Mouse (Mus musculus) embryonic stem cell, embryonic (primary cell): ENCODE results near the gene Myo18a.

Experiments
- CTCF ChIA-PET, 4 experiments: fragments of 300-600 bp in 2 of 4; fragments of 350-600 bp in 2 of 4; sonication (Branson Sonifier 250); formaldehyde crosslinking; loops; one replicate each; lab custom pipeline; 2022; ENCODE audit warnings: inconsistent platforms in 2 of 4; lab: Charles Lee
- POLR2A ChIA-PET, 4 experiments: fragments of 300-600 bp in 2 of 4; fragments of 350-600 bp in 2 of 4; sonication (Branson Sonifier 250); formaldehyde crosslinking; loops; one replicate each; lab custom pipeline; 2022; ENCODE audit warnings: antibody characterized with exemption in 4 of 4, inconsistent platforms in 1 of 4; lab: Charles Lee

The Myo18a gene

GRCm38 (mm10) chr11:77830875-77831274, 67.8 kb downstream of the Myo18a start:
- ChIA-PET CTCF (interaction anchor here (0.5 to 13.0 kb wide), 11 partner anchors 16 to 1397 kb away, joined by 3 to 356 read pairs (median 4); no protein-coding TSS in a partner anchor), POLR2A (interaction anchor here in 3 of 4 experiments (0.6 to 2.3 kb wide), 8 partner anchors 19 to 436 kb away, joined by 3 to 11 read pairs (median 4); partner anchors contain the start of genes Nufip2 (in 1 of the 3) and Pipox (in 1 of the 3))

- ChIA-PET POLR2A (interaction anchor here in 2 of 4 experiments (0.7 to 1.6 kb wide), 2 partner anchors 18 to 1398 kb away, joined by 3 to 5 read pairs; no protein-coding TSS in a partner anchor), CTCF (interaction anchor here (0.7 to 13.0 kb wide), 5 partner anchors 26 to 137 kb away, joined by 3 to 356 read pairs (median 4); no protein-coding TSS in a partner anchor)
Observed at GRCm38 (mm10) chr11:77832541-77832940, 69.5 kb downstream of the Myo18a start.

DNA sequence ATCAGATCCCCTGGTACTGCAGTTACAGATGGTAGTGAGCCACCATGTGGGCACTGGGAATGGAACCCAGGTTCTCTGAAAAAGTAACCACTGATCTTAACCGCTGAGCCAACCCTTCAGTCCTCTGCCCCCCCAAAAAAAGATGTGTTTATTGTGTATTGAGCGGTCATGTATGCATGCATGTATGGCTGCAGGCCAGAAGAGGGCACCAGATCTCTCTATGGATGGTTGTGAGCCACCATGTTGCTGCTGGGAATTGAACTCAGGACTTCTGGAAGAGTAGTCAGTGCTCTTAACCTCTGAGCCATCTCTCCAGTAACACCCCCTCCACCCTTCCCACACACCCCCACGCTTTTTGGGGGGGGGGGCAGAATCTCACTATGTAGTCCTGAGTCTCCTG, 72.1 kb downstream of the Myo18a start:
- ChIA-PET POLR2A (interaction anchor here in 1 of 4 experiments (1.1 kb wide), 1 partner anchor 132 kb away, joined by 3 read pairs; no protein-coding TSS in a partner anchor), CTCF (interaction anchor here in 3 of 4 experiments (0.5 to 5.2 kb wide), 14 partner anchors 9 to 1596 kb away, joined by 3 to 32 read pairs (median 4); no protein-coding TSS in a partner anchor)

GRCm38 (mm10) chr11:77836290-77836689, 73.2 kb downstream of the Myo18a start:
- POLR2A ChIA-PET = interaction anchor here in 3 of 4 experiments (0.5 to 2.2 kb wide), 7 partner anchors 14 to 147 kb away, joined by 3 to 5 read pairs (median 4); partner anchors contain the start of gene Pipox (in 1 of the 3)
- CTCF ChIA-PET = interaction anchor here in 3 of 4 experiments (0.5 to 5.2 kb wide), 10 partner anchors 9 to 138 kb away, joined by 3 to 32 read pairs (median 4); no protein-coding TSS in a partner anchor

DNA sequence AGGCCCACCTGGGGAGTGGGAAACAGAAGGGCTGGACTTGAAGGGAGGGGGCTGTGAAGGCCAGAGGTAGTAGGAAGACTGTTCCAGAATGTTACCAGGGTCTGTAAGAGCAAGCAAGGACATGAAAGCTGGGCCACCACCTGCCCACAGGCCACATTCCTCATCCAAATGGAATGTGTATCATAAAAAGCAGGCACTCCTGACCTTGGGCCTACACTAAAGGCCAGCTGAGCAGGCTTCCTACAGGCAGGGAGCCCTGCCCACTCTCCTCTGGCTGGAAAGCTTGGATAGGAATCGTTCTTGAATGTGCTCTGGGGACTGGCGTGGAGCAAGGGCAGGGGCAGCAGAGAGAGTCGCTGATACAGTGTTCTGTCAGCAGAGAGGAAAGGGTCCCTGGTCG, 73.7 kb downstream of the Myo18a start:
- ChIA-PET POLR2A (interaction anchor here in 3 of 4 experiments (0.5 to 2.2 kb wide), 6 partner anchors 14 to 147 kb away, joined by 3 to 5 read pairs (median 4); partner anchors contain the start of gene Pipox (in 1 of the 3)), CTCF (interaction anchor here in 3 of 4 experiments (0.5 to 5.2 kb wide), 10 partner anchors 10 to 138 kb away, joined by 3 to 32 read pairs (median 4); no protein-coding TSS in a partner anchor)

GRCm38 (mm10) chr11:77837856-77838255, 74.8 kb downstream of the Myo18a start:
- CTCF ChIA-PET = interaction anchor here (0.6 to 1.7 kb wide), 9 partner anchors 11 to 143 kb away, joined by 3 to 9 read pairs (median 3); no protein-coding TSS in a partner anchor
- POLR2A ChIA-PET = interaction anchor here in 2 of 4 experiments (0.5 to 2.2 kb wide), 4 partner anchors 13 to 204 kb away, joined by 3 to 5 read pairs (median 4); no protein-coding TSS in a partner anchor

- ChIA-PET CTCF (interaction anchor here (0.6 to 1.7 kb wide), 10 partner anchors 10 to 209 kb away, joined by 3 to 9 read pairs (median 3); no protein-coding TSS in a partner anchor), POLR2A (interaction anchor here (0.5 to 1.4 kb wide), 7 partner anchors 20 to 1301 kb away, joined by 3 to 5 read pairs (median 3); no protein-coding TSS in a partner anchor)
Observed at GRCm38 (mm10) chr11:77840523-77841245, 77.6 kb downstream of the Myo18a start.

- CTCF ChIA-PET = interaction anchor here in 3 of 4 experiments (0.7 to 2.3 kb wide), 6 partner anchors 9 to 124 kb away, joined by 3 to 6 read pairs (median 5); no protein-coding TSS in a partner anchor
- POLR2A ChIA-PET = interaction anchor here in 2 of 4 experiments (0.5 to 1.2 kb wide), 4 partner anchors 20 to 156 kb away, joined by 3 to 6 read pairs (median 4); no protein-coding TSS in a partner anchor
Observed at GRCm38 (mm10) chr11:77843068-77843905, 80.2 kb downstream of the Myo18a start.

DNA sequence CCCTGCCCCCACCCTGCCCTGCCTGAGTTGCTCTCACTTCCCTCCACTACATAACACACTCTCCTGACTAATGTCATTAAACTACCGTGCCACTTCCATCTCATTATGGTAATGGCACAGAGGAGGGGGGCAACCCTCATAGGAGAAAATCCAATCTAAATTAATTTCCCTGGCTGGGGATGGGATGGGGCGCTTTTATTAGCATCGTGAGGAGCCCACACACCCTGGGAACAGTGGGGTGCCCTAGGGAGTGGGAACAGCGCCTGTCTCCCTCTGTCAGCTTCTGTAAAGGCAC, 80.8 kb downstream of the Myo18a start:
- ChIA-PET POLR2A (interaction anchor here in 2 of 4 experiments (0.5 to 1.8 kb wide), 5 partner anchors 9 to 156 kb away, joined by 3 to 6 read pairs (median 3); partner anchors contain the start of gene Pipox (in 1 of the 2)), CTCF (interaction anchor here in 2 of 4 experiments (0.8 to 2.3 kb wide), 6 partner anchors 9 to 110 kb away, joined by 3 to 6 read pairs (median 4); no protein-coding TSS in a partner anchor)

- ChIA-PET CTCF (interaction anchor here (0.6 to 2.2 kb wide), 7 partner anchors 18 to 135 kb away, joined by 3 to 8 read pairs (median 4); partner anchors contain the start of gene Phf12 (in 1 of the 4)), POLR2A (interaction anchor here in 3 of 4 experiments (0.5 to 5.5 kb wide), 15 partner anchors 12 to 247 kb away, joined by 3 to 24 read pairs (median 3); partner anchors contain the start of genes Fam222b (in 1 of the 3) and Pipox (in 1 of the 3))
Observed at GRCm38 (mm10) chr11:77847599-77848128, 84.6 kb downstream of the Myo18a start.

GRCm38 (mm10) chr11:77848131-77848530, 85.1 kb downstream of the Myo18a start:
- POLR2A ChIA-PET = interaction anchor here in 3 of 4 experiments (0.5 to 5.5 kb wide), 15 partner anchors 12 to 246 kb away, joined by 3 to 24 read pairs (median 3); partner anchors contain the start of genes Fam222b (in 1 of the 3) and Pipox (in 1 of the 3)
- CTCF ChIA-PET = interaction anchor here in 2 of 4 experiments (0.6 to 1.8 kb wide), 5 partner anchors 19 to 134 kb away, joined by 3 to 6 read pairs (median 4); partner anchors contain the start of gene Phf12 (in 1 of the 2)

DNA sequence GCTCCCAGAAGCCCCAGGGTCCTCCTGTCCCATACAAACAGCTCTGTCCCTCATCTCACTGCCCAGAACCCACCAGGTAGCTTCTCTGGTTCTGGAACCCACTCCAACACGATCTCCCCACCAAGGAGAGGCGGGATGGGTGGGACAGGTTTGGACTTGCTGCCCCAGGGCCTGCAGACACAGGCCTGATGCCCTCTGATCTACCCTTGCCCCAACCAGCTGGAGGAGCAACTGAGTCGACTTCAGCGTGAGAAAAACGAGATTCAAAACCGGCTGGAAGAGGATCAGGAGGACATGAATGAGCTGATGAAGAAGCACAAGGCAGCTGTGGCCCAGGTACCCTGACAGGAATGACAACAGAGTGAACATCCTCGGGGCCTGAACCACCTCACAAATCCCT, 86.1 kb downstream of the Myo18a start:
- POLR2A ChIA-PET = interaction anchor here in 3 of 4 experiments (0.6 to 5.5 kb wide), 13 partner anchors 11 to 122 kb away, joined by 3 to 24 read pairs (median 4); no protein-coding TSS in a partner anchor

DNA sequence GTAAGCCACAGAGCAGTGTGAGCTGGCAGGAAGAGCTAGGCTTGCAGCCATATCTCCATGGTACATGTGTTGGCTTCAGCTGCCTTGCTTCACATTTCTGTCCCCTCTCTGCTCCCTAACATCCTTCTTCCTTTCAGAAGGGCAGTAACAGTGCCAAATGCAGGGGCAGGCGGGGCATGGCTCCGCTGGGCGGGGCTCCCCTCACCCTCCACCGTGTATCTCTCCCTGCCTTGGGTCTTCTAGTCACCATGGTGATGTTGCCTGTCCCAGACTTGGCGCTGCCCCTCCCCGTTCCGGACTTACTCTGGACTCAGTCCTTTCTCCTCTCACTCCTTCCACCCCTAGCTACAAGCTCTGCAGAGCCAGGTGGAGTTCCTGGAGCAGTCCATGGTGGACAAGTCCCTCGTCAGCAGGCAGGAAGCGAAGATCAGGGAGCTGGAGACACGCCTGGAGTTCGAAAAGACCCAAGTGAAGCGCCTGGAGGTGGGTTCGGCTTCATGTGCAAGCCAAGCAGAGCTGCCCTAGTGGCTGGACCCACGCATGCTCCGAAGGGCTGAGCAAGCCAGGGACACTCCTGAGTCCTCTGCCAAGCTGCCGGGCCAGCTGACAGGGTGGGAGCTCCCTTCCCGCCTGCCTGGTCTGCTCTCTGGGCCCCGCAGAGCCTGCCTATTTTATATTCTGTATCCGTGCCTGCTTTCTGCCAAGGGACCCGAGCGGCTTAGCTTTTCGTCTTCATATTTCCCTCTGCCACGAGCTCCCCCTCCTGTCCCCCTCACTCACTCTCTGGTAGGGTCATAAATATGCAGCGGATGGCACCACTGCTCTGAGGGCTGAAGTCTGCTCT, 87.6 kb downstream of the Myo18a start:
- ChIA-PET POLR2A (interaction anchor here (0.8 to 5.5 kb wide), 17 partner anchors 9 to 144 kb away, joined by 3 to 24 read pairs (median 4); partner anchors contain the start of genes Phf12 (in 1 of the 4) and Pipox (in 1 of the 4)), CTCF (interaction anchor here (0.6 to 2.0 kb wide), 17 partner anchors 10 to 343 kb away, joined by 3 to 8 read pairs (median 4); no protein-coding TSS in a partner anchor)

More for the DNA sequence above, 86.1 kb downstream of the Myo18a start:
- CTCF ChIA-PET = interaction anchor here in 3 of 4 experiments (0.5 to 1.8 kb wide), 6 partner anchors 22 to 118 kb away, joined by 3 to 6 read pairs (median 4); no protein-coding TSS in a partner anchor

DNA sequence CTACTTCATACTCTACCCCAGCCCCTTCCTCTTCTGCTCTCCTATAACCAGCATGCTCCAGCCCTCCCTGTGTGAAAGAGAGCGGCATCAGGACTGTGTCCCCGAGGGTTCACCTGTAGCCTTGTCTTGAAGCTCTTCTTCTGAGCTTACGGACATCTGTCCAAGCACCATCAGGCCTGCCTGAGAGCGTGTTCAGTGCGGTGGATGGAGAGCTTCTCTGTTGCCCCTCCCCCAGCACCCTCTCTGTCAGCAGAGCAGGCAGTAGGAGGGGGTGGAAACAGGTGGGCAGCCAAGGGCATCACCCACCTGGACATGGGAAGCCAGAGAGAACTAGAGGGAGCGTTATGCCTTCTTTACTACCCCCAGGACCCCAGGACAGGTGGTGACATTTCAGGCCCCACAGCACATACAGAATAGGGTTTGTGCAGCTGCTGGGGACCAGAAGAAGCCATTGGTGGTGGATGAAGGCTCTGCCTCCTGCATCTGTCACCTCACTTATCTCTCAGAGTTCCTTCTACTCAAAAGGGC, 88.5 kb downstream of the Myo18a start:
- POLR2A ChIA-PET = interaction anchor here (1.1 to 5.5 kb wide), 9 partner anchors 8 to 145 kb away, joined by 3 to 24 read pairs (median 5); partner anchors contain the start of genes Phf12 (in 1 of the 4) and Pipox (in 1 of the 4)
- CTCF ChIA-PET = interaction anchor here in 3 of 4 experiments (0.6 to 3.0 kb wide), 9 partner anchors 14 to 120 kb away, joined by 3 to 6 read pairs (median 4); no protein-coding TSS in a partner anchor

- ChIA-PET CTCF (interaction anchor here in 1 of 4 experiments (1.8 to 3.0 kb wide), 2 partner anchors 25 to 113 kb away, joined by 4 to 6 read pairs; no protein-coding TSS in a partner anchor), POLR2A (interaction anchor here in 2 of 4 experiments (1.1 to 2.0 kb wide), 4 partner anchors 8 to 228 kb away, joined by 4 to 6 read pairs (median 4); partner anchors contain the start of gene Eral1 (in 1 of the 2))
Observed at GRCm38 (mm10) chr11:77852195-77852594, 89.1 kb downstream of the Myo18a start.
